Mouse (Mus musculus) retina, embryonic 14.5 days (tissue): ENCODE data around the gene Olfr1510.
"Not testable (repeated sequence)": the region's sequence is repeated elsewhere in the genome, so short reads cannot be mapped to it uniquely, and the experiment has no call there.

Experiments used
- DNase-seq: peaks from one replicate; pipeline ENCODE4 v3.0.0-alpha.2; 2015; ENCODE audit warnings: low spot score

The Olfr1510 gene

DNA sequence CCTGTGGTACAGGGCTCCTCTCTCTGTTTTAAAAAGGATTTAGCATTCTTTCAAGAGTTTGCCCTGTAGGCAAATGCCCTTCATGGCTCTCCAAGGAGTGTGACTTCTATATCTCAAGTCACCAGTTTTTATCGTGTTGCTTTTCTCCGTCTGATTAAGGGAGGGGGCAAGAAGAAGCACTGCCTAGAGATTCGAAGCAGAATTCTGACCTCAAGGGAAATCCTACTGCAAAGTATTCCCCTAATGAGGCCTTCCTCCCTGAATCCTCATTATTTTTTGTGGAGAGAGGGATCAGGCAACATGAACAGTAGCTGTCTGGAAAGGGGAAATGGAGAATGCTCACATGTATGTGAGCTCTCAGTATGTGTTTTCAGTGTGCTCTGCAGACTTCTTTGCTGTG, at the start of gene Olfr1510:
Gene Olfr1510 (minus strand): TSS at position 101 of the 400 bp plus-strand sequence.
- no peak for DNase-seq

DNA sequence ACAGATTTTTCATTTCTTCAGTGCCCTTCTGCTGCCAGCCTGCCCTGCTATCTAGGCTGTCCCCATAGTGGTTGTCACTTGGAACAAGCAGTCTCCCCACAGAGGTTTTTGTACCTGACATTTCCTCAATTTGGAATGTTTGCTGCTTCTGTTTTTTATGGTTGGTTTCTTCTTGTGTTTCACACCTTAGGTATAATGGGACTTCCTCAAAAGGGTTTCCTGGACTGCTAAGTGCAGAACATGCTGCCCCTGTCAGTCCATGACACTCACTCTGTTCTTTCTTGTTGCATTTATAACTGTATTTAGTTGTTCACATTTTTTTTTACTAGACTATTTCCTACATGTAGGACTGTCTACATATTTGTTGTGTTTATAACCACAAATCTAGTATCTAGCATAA, 47.8 kb upstream of the Olfr1510 start:
- DNase-seq: no peak

DNA sequence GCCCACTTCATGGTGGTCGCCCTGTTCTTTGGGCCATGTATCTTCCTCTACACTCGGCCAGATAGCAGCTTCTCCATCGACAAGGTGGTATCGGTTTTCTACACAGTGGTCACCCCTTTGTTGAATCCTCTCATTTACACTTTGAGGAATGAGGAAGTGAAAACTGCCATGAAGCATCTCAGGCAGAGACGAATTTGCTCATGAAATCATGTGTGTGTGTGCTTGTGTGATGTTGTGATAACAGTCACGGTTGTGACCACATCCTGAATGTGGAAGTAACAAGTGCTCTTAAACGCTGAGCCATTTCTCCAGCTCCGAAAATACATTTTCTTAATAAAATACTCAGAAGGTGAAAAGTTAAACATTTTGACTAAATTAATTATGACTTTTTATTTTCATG, 37.0 kb upstream of the Olfr1510 start:
- DNase-seq: no peak

DNA sequence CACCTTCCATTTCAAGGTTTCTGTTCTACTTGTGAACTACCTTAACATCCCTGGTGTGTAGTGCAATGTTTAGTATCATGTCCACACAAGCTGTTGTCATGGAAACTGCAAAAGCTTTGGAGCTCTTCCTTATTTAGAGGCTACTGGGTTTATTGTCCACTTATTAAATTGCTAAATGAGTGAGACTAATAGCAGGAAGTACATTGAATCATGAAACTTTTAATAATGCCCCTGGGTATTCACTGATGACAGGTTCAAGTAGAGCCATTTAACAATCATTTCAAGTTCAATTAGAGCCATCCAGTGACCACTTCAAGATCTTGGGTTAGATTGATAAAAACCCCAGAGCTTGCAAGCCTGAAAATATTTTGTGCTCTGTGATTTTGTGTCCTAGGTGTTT, 28.5 kb upstream of the Olfr1510 start, which contains the start of gene Olfr1509:
Gene Olfr1509 (plus strand): TSS at position 301 of the 400 bp plus-strand sequence.
- DNase-seq: no peak

DNA sequence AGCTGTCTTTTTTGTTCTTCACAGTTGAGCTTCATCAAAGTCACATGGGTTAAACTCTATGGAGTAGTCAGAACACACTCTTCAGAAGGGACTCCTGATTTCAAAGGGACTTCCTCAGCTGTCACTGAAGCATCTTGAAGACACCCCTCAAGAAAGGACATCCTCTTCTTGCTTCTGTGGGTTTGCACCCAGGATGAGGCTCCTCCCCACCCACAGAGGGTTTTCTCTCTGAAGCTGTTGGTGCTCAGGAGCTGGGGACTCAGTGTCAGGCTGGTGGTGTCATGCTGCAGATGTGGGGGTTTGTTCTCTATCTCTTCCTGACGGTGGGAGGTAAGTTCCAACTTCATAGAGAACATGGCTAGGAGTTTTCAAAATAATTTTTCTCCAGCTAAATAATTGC, 13.5 kb upstream of the Olfr1510 start:
- no peak for DNase-seq

DNA sequence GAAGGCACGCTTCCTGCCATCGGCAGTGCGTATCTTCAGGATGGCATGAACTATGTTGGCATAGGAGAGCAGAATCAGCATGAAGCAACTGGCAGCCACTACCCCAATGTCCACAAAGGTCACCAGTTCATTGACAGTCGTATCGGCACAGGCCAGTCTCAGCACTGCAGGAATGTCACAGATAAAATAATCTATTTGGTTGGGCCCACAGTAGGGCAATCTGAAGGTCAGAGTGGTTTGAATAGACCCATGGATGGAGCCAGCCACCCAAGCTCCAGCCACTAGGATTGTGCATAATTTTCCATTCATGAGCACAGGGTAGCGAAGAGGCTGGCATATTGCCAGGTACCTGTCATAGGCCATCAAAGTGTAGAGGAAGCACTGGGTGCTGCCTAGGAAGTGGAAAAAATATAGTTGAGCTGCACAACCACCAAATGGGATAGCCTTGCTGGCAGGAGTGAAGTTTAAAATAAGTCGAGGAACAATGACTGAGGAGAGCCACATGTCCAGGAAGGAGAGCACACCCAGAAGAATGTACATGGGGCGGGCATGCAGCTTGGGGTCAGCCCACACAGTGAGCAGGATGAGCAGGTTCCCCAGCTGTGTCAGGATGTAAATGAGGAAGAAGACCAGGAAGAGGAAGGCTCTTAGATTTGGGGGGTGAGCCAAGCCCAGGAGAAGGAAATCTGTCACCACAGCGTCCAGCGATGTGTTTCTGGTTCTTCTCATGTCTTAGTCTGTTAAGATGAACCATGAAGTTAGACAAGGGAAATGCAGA, 3.8 kb downstream of the Olfr1510 start:
- DNase-seq: not testable (repeated sequence)

DNA sequence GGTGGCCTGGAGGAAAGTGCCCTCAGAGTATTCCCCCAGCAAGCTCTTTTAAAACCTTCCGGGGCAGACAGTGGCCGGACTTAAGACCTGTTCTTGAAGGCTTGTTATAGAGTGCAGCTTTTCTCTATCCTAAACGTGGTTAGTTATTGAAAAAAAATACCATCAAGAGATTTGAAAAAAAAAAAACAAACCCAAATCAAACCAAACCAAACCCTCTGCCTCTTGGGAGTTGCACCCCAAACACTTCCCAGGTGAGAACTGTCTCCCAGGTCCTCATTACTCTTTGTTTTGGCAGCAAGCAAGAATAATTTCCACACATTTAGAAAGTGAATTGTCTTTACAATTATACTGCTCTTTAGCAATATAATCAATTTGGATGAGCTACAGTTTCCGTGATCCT, 16.9 kb downstream of the Olfr1510 start, which contains the start of gene Olfr1511:
Gene Olfr1511 (minus strand): TSS at position 101 of the 400 bp plus-strand sequence.
- DNase-seq: no peak

DNA sequence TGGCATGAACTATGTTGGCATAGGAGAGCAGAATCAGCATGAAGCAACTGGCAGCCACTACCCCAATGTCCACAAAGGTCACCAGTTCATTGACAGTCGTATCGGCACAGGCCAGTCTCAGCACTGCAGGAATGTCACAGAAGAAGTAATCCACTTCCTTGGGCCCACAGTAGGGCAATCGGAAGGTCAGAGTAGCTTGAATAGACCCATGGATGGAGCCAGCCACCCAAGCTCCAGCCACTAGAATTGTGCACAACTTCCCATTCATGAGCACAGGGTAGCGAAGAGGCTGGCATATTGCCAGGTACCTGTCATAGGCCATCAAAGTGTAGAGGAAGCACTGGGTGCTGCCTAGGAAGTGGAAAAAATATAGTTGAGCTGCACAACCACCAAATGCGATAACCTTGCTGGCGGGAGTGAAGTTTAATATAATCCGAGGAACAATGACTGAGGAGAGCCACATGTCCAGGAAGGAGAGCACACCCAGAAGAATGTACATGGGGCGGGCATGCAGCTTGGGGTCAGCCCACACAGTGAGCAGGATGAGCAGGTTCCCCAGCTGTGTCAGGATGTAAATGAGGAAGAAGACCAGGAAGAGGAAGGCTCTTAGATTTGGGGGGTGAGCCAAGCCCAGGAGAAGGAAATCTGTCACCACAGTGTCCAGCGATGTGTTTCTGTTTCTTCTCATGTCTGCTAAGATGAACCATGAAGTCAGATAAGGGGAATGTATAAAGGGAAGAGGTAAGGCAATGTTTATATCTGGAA, 23.9 kb downstream of the Olfr1510 start:
- not testable (repeated sequence) for DNase-seq

DNA sequence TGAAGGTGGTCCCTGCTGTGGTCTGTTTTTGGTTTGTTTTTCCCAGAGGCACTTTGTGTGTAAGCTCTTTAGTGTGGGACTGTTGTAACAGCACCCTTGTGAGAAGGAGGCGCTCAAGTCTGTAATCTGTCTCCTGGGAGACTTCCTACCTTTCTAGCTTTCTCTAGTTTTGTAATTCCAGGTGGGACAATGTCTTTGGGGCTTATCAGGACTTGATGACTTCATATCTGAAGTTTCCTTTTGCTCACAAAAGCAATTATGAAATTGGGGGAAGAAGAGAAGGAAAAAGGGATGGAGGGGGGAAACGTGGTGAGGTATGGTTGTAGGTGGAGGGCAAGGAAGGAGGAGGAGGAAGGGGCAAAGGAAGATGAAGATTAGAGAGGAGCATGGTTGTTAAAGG, 35.1 kb downstream of the Olfr1510 start, which contains the start of gene Olfr1512:
Gene Olfr1512 (minus strand): TSS at position 101 of the 400 bp plus-strand sequence.
- no peak for DNase-seq

DNA sequence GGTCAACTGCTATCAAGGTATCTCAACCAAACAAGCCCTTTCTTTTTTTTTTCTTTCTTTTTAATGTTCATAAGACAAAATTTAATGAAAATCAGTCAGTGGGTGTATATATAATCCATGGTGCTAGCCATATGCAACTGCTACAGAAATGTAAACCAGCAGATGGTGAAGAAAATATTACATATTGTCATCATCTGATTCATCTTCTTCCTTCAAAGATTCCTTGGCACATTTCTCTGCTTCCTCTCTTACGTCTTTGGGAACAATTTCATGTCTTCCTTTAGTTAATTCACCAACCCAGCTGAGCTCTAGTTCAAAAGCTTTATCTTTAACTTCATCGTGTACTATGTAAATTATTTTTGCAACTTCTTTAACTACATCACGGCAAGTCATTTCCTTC, 45.4 kb downstream of the Olfr1510 start:
- no peak for DNase-seq
